ENCODE assay signal across 8 mouse cellular contexts in genomic region chr13:22040464-22041141, GRCm38 (mm10). TPM values are rescaled to one million over a fixed set of nuclear protein-coding genes. Genes with fewer than 3 reads are reported as not detected.
A peak's percentile ranks its signal among the peaks of the same experiment; 100 is the strongest.
DNase-seq lines count a peak whose midpoint lies in the region; ATAC-seq lines count a peak whose summit lies in the region.

No protein-coding gene starts in this region.

- H3K36me3 ChIP-seq in kidney, embryonic 14.5 days (ENCODE audit: control insufficient read depth, insufficient read depth, low read length): no peaks in the 10 kb centered on the region
- H3K36me3 ChIP-seq in forebrain, embryonic 16.5 days (ENCODE audit: control insufficient read depth, insufficient read depth): no peaks in the 10 kb centered on the region
- no peaks in the 10 kb centered on the region for H3K36me3 ChIP-seq in liver, embryonic 16.5 days (ENCODE audit: control insufficient read depth, insufficient read depth)

- peak overlapping the region; percentile 43 for H3K4me3 ChIP-seq in kidney, embryonic 14.5 days (ENCODE audit: low read length)
- H3K4me3 ChIP-seq in forebrain, embryonic 16.5 days (replicated peaks; ENCODE audit: low read length): peak overlapping the region; percentile 51
- H3K4me3 ChIP-seq in liver, embryonic 16.5 days (ENCODE audit: low read depth, low read length): peak overlapping the region; percentile 60

- no peaks in the 10 kb centered on the region for H3K9me3 ChIP-seq in kidney, embryonic 14.5 days (ENCODE audit: control insufficient read depth, low read length)
- no peaks in the 10 kb centered on the region for H3K9me3 ChIP-seq in forebrain, embryonic 16.5 days (ENCODE audit: control insufficient read depth, low read length)
- H3K9me3 ChIP-seq in liver, embryonic 16.5 days (replicated peaks; ENCODE audit: control insufficient read depth, low read length): no peaks in the 10 kb centered on the region

- no peaks in the 10 kb centered on the region for H3K27me3 ChIP-seq in kidney, embryonic 14.5 days (ENCODE audit: control insufficient read depth, insufficient read depth, low read length)
- H3K27me3 ChIP-seq in forebrain, embryonic 16.5 days (replicated peaks; ENCODE audit: control insufficient read depth, insufficient read depth, low read length): no peaks in the 10 kb centered on the region
- no peaks in the 10 kb centered on the region for H3K27me3 ChIP-seq in liver, embryonic 16.5 days (ENCODE audit: control insufficient read depth, insufficient read depth, low read depth, low read length)

- peaks cover 17% of the 10 kb centered on the region for H3K4me1 ChIP-seq in kidney, embryonic 14.5 days (ENCODE audit: control insufficient read depth, insufficient read depth, low read length)
- H3K4me1 ChIP-seq in forebrain, embryonic 16.5 days (replicated peaks; ENCODE audit: control insufficient read depth, insufficient read depth, low read length): peaks cover 27% of the 10 kb centered on the region
- H3K4me1 ChIP-seq in liver, embryonic 16.5 days (ENCODE audit: control insufficient read depth, low read depth, low read length): peaks cover 41% of the 10 kb centered on the region

- peak overlapping the region; percentile 69 for H3K9ac ChIP-seq in kidney, embryonic 14.5 days (ENCODE audit: low read depth, low read length)
- H3K9ac ChIP-seq in forebrain, embryonic 16.5 days (replicated peaks; ENCODE audit: low read depth, low read length): peak overlapping the region; percentile 52
- peak overlapping the region; percentile 60 for H3K9ac ChIP-seq in liver, embryonic 16.5 days (ENCODE audit: low read depth, low read length)

- H3K4me2 ChIP-seq in kidney, embryonic 14.5 days (replicated peaks; ENCODE audit: low read depth, low read length): peak overlapping the region; percentile 72
- peak overlapping the region; percentile 89 for H3K4me2 ChIP-seq in forebrain, embryonic 16.5 days (ENCODE audit: low read length)
- H3K4me2 ChIP-seq in liver, embryonic 16.5 days (ENCODE audit: low read depth, low read length): peak overlapping the region; percentile 68

- DNase-seq in kidney, adult 18-20 months: no peak
- DNase-seq in ZHBTc4 (ENCODE audit: low read depth, low spot score): peak; percentile 72
- DNase-seq in yolk sac, embryonic 10.5 days (ENCODE audit: low spot score): peak; percentile 83
- no peak for DNase-seq in adrenal gland, postnatal 14 days
- no peak for DNase-seq in B cell, adult 2 months

- WGBS in kidney, embryonic 14.5 days: under 1% methylated on average over 20 of the region's 24 CpGs
- under 1% methylated on average over 15 of the region's 24 CpGs for WGBS in forebrain, embryonic 16.5 days
- WGBS in liver, embryonic 16.5 days (ENCODE audit: insufficient replicate concordance): 0% methylated on average over 20 of the region's 24 CpGs

- peak overlapping the region; percentile 98 for H3K27ac ChIP-seq in kidney, embryonic 14.5 days (ENCODE audit: low read depth, low read length)
- peak overlapping the region; percentile 89 for H3K27ac ChIP-seq in forebrain, embryonic 16.5 days (ENCODE audit: low read length)
- H3K27ac ChIP-seq in liver, embryonic 16.5 days (ENCODE audit: low read length): peak overlapping the region; percentile 97

- peak; percentile 7; the same call in 1 of the 2 replicates for ATAC-seq in kidney, embryonic 14.5 days (ENCODE audit: low FRiP score, low TSS enrichment)
- no peak; the same call in 1 of the 2 replicates for ATAC-seq in forebrain, embryonic 16.5 days
- peak; percentile 35 for ATAC-seq in liver, embryonic 16.5 days (ENCODE audit: low read depth)

RNA-seq across cellular contexts. Expression of gene Hist1h4i, which starts 0.6 kb away (rescaled TPM):
- 33.2 and 38.0 TPM in 2 replicates for polyA plus RNA-seq in kidney, embryonic 14.5 days (2014; fragmentation: Nextera tagmentation; extraction: Ambion mirVana)
- 14.0 and 14.5 TPM in 2 replicates for polyA plus RNA-seq in forebrain, embryonic 16.5 days (2015; fragmentation: Nextera tagmentation; extraction: Ambion mirVana)
- 47.5 and 58.3 TPM in 2 replicates for polyA plus RNA-seq in liver, embryonic 16.5 days (2015; fragmentation: Nextera tagmentation; extraction: Ambion mirVana)
- total RNA-seq in adrenal gland, postnatal 14 days (2021): 104 and 144 TPM in 2 replicates

RNA-seq across cellular contexts. Expression of gene Hist1h2ag, which starts 2.1 kb away (rescaled TPM):
- polyA plus RNA-seq in kidney, embryonic 14.5 days (2014; fragmentation: Nextera tagmentation; extraction: Ambion mirVana): 81.2 and 125 TPM in 2 replicates
- polyA plus RNA-seq in forebrain, embryonic 16.5 days (2015; fragmentation: Nextera tagmentation; extraction: Ambion mirVana): 8.5 and 13.4 TPM in 2 replicates
- polyA plus RNA-seq in liver, embryonic 16.5 days (2015; fragmentation: Nextera tagmentation; extraction: Ambion mirVana): 13.1 and 20.8 TPM in 2 replicates
- 114 and 174 TPM in 2 replicates for total RNA-seq in adrenal gland, postnatal 14 days (2021)

RNA-seq across cellular contexts. Expression of gene Hist1h2bj, which starts 2.4 kb away (rescaled TPM):
- 18.7 and 33.9 TPM in 2 replicates for polyA plus RNA-seq in kidney, embryonic 14.5 days (2014; fragmentation: Nextera tagmentation; extraction: Ambion mirVana)
- 2.1 and 3.1 TPM in 2 replicates for polyA plus RNA-seq in forebrain, embryonic 16.5 days (2015; fragmentation: Nextera tagmentation; extraction: Ambion mirVana)
- polyA plus RNA-seq in liver, embryonic 16.5 days (2015; fragmentation: Nextera tagmentation; extraction: Ambion mirVana): 13.4 and 22.7 TPM in 2 replicates
- 118 and 165 TPM in 2 replicates for total RNA-seq in adrenal gland, postnatal 14 days (2021)

RNA-seq across cellular contexts. Expression of gene Hist1h2bk, which starts 4.9 kb away (rescaled TPM):
- polyA plus RNA-seq in kidney, embryonic 14.5 days (2014; fragmentation: Nextera tagmentation; extraction: Ambion mirVana): 14.1 and 26.0 TPM in 2 replicates
- 3.3 TPM in 1 of 2 replicates, not detected in the other for polyA plus RNA-seq in forebrain, embryonic 16.5 days (2015; fragmentation: Nextera tagmentation; extraction: Ambion mirVana)
- polyA plus RNA-seq in liver, embryonic 16.5 days (2015; fragmentation: Nextera tagmentation; extraction: Ambion mirVana): 2.9 and 4.7 TPM in 2 replicates
- total RNA-seq in adrenal gland, postnatal 14 days (2021): 207 and 301 TPM in 2 replicates

RNA-seq across cellular contexts. Expression of gene Hist1h2ah, which starts 5.2 kb away (rescaled TPM):
- 8.6 and 14.9 TPM in 2 replicates for polyA plus RNA-seq in kidney, embryonic 14.5 days (2014; fragmentation: Nextera tagmentation; extraction: Ambion mirVana)
- not detected in 2 replicates for polyA plus RNA-seq in forebrain, embryonic 16.5 days (2015; fragmentation: Nextera tagmentation; extraction: Ambion mirVana)
- polyA plus RNA-seq in liver, embryonic 16.5 days (2015; fragmentation: Nextera tagmentation; extraction: Ambion mirVana): 13.7 and 18.8 TPM in 2 replicates
- 203 and 342 TPM in 2 replicates for total RNA-seq in adrenal gland, postnatal 14 days (2021)

Comparison
In these comparisons a context has a peak if more than half of its experiments do, and no peak if none do; other contexts are left out.
1. DNase-seq: peak in ZHBTc4 (single experiment) and yolk sac, embryonic 10.5 days (single experiment); none in kidney, adult 18-20 months (single experiment), adrenal gland, postnatal 14 days (single experiment) and B cell, adult 2 months (0 of 2).
2. Peak in every context shown above with its lines, with median percentiles within 50 percentile points of each other: H3K27ac ChIP-seq, H3K4me2 ChIP-seq, H3K4me3 ChIP-seq and H3K9ac ChIP-seq.